Mouse (Mus musculus) bone marrow macrophage, adult 2 months (primary cell): ENCODE measurements at regions not wholly inside any gene's neighbourhood (a gene's known extent, or its start where the extent isn't known, plus 50 kb on each side); places are given as distances from the start of the nearest gene placed in this dataset.

Experiments used
- CTCF ChIP-seq: IDR thresholded peaks from 2 replicates; pipeline ENCODE4 v1.5.1; 2012; ENCODE audit warnings: low read depth, mild to moderate bottlenecking, low read length, moderate library complexity
- POLR2A ChIP-seq: IDR thresholded peaks from 2 replicates; pipeline ENCODE4 v1.6.1; 2012; ENCODE audit warnings: mild to moderate bottlenecking, low read depth, low read length, borderline replicate concordance

- no peak for TF ChIP-seq POLR2A
- TF ChIP-seq CTCF: no peak
These were observed 216.5 kb upstream of the Cadm1 start for GRCm38 (mm10) chr9:47313433-47313832.
